Mouse (Mus musculus): ENCODE data around the gene Vwce. TPM values are rescaled to one million over a fixed set of nuclear protein-coding genes. Genes with fewer than 3 reads are reported as not detected.

The Vwce gene
- total RNA-seq, 2 experiments from 2014 or later, result 0.26 to 0.60 TPM

DNA sequence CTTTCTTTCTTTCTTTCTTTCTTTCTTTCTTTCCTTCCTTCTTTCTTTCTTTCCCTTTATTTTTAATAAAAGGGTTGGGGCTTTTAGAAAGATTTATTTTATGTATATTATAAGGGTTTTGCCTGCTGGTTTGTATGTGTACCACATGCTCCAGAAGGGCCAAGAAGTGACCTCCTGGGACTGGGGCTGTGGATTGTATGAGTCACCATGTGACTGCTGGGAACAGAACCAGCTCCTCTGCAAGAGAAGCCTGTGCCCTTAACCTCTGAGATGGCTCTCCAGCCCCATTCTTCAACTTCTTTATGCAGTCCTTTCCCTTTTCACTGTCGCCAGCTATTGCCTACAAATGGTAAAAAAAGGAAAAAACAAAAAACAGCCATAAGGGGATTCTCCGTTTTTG, 11.6 kb downstream of the Vwce start:
- DNase-seq, result peak; percentile 46 to 52

GRCm38 (mm10) chr19:10648156-10648555, 14.1 kb downstream of the Vwce start:
- DNase-seq, result no peak

GRCm38 (mm10) chr19:10656058-10656457, 22.0 kb downstream of the Vwce start:
- DNase-seq, result no peak

GRCm38 (mm10) chr19:10657742-10658141, 23.7 kb downstream of the Vwce start:
- peak in 1 of 2 experiments; percentile 11 for DNase-seq

DNA sequence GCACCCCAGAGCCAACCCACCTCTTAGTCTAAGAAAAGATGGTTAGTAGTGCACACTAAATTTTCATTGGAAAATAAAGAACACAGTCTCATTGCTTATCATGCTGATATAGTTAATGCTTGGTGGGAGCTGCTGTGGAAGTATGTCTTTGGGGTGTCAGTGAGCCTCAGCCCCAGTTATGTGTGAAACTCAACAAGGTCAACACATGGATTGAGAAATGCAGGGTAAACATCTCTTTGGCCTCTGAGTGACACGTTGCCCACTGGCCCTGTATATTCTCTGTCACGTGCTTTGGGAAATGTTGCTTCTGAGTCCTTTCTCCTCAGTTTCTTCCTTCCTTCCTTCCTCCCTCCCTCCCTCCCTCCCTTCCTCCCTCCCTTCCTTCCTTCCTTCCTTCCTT, 24.4 kb downstream of the Vwce start:
- no peak for DNase-seq

- DNase-seq, result no peak
Observed at GRCm38 (mm10) chr19:10661373-10661772, 27.4 kb downstream of the Vwce start.

- DNase-seq, result no peak
Observed at GRCm38 (mm10) chr19:10661919-10662318, 27.9 kb downstream of the Vwce start.

DNA sequence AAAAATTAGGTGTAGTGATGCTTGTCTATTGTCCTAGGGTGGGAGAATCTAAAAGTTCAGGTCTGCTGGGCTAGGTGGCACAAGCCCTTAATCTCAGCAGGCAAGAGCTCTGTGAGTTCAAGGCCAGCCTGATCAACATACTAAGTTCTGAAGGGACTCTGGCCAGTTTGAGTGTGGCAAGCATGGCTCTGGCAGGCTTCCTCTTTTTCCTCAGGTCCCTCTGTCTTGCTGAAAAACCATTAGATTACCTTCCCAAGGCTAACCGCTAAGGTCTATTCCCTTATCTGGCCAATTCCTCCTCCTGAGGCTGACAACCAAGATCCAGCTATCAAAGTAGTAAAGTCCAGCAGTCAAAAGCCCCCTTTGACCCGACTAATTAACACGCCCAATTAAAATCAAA, 28.7 kb downstream of the Vwce start:
- DNase-seq, result no peak

GRCm38 (mm10) chr19:10665093-10665492, 31.1 kb downstream of the Vwce start:
- DNase-seq, result no peak

GRCm38 (mm10) chr19:10665499-10665898, 31.5 kb downstream of the Vwce start:
- DNase-seq, result peak; percentile 67 to 77

- no peak for DNase-seq
Observed at GRCm38 (mm10) chr19:10671319-10671718, 37.3 kb downstream of the Vwce start.

- DNase-seq, result no peak
Observed at GRCm38 (mm10) chr19:10671854-10672417, 37.9 kb downstream of the Vwce start.

DNA sequence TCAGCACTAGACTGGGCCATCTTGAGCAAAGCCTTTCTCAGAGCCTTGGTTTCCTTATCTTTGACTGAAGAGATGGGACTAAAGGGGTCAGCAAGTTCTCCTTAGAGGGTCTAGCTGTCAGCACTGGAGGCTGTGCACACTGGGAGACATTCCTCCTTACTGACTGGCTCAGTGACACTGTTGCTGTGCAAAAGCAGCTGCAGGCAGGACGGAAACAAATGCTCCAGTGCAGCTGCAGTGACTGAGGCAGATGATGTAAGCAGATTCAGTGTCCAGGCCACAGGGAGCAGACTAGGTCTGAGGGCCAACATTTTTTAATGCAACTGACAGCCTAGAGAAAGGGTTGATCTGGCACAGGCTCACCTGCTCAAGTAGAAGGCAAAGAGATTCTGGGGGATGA, 39.3 kb downstream of the Vwce start:
- DNase-seq, result no peak

DNA sequence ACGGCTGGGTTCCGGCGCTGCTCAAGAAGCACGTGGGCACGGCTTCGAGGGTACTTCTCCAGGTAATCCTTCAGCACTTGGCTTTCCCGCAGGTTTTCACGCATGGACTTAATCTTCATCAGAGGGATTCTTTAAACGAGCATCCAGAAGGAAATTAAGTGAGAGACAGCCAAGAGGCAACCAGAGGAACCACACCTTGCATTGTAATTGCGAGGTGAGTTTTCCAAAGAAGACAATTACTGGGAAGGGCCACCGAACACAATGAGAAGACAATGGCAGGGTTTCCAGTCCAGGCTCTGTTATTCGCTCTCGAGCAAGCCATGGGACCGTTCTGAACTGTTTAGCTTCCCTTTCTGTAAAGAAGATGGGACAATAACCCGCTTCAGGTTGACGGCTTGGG, 42.6 kb downstream of the Vwce start:
- DNase-seq, result no peak

GRCm38 (mm10) chr19:10677915-10678771, 44.1 kb downstream of the Vwce start, which contains the start of gene Pga5:
Pga5 (minus strand) TSS chr19:10678071.
- DNase-seq, result peak; percentile 86 to 87

GRCm38 (mm10) chr19:10678772-10679067, 44.7 kb downstream of the Vwce start:
- no peak for DNase-seq

GRCm38 (mm10) chr19:10681571-10681970, 47.6 kb downstream of the Vwce start:
- no peak for DNase-seq

- no peak for DNase-seq
Observed at GRCm38 (mm10) chr19:10685081-10685480, 51.1 kb downstream of the Vwce start.

GRCm38 (mm10) chr19:10685727-10686126, 51.7 kb downstream of the Vwce start:
- no peak for DNase-seq

GRCm38 (mm10) chr19:10688537-10689352, 54.7 kb downstream of the Vwce start, which contains the start of gene Vps37c:
Vps37c (plus strand) TSS chr19:10688735.
- peak; percentile 95 to 96 for DNase-seq

GRCm38 (mm10) chr19:10689470-10690166, 55.6 kb downstream of the Vwce start:
- DNase-seq, result no peak

GRCm38 (mm10) chr19:10690336-10690735, 56.3 kb downstream of the Vwce start:
- DNase-seq, result peak; percentile 61 to 76
